Mouse (Mus musculus) E14TG2a.4 (cell line): ENCODE results near the gene Fbxl17.
A peak's percentile ranks its signal among the peaks of the same experiment; 100 is the strongest.

Experiments
- H3K27me3 ChIP-seq: 2 replicates; pipeline ENCODE4 v1.6.1; 2014; ENCODE audit warnings: low read length, control low read depth; ENCODE audit not compliant: insufficient read depth
- H3K36me3 ChIP-seq: 2 replicates; pipeline ENCODE4 v1.6.1; 2014; ENCODE audit warnings: low read length, control low read depth; ENCODE audit not compliant: insufficient read depth
- H3K4me1 ChIP-seq: replicated peaks from 2 replicates; pipeline ENCODE4 v1.6.1; 2014; ENCODE audit warnings: low read depth, low read length, control low read depth
- H3K4me3 ChIP-seq: replicated peaks from 2 replicates; pipeline ENCODE4 v1.5.1; 2014; ENCODE audit warnings: mild to moderate bottlenecking, low read length
- H3K9me3 ChIP-seq: 2 replicates; pipeline ENCODE4 v1.6.1; 2014; ENCODE audit warnings: low read length, control low read depth
- CTCF ChIP-seq: conservative IDR thresholded peaks from 2 replicates; pipeline ENCODE4 v1.5.1; 2014; ENCODE audit warnings: low read length
- NANOG ChIP-seq: IDR thresholded peaks from 2 replicates; pipeline ENCODE4 v1.6.1; 2014; ENCODE audit warnings: borderline replicate concordance, low read length, mixed read lengths
- POU5F1 ChIP-seq: IDR thresholded peaks from 2 replicates; pipeline ENCODE4 v1.6.1; 2014; ENCODE audit warnings: low read length, borderline replicate concordance

The Fbxl17 gene

GRCm38 (mm10) chr17:63185531-63185930 is 314.3 kb downstream of the Fbxl17 start:
- TF ChIP-seq CTCF: no peak
- no peak for TF ChIP-seq NANOG
- TF ChIP-seq POU5F1: no peak
- H3K4me3 ChIP-seq: no peak overlapping the region
- H3K27me3 ChIP-seq: no peaks in the 10 kb centered on the region
- no peaks in the 10 kb centered on the region for H3K9me3 ChIP-seq
- H3K36me3 ChIP-seq: no peaks in the 10 kb centered on the region
- peaks cover 30% of the 10 kb centered on the region for H3K4me1 ChIP-seq

GRCm38 (mm10) chr17:63184844-63185504 is 314.8 kb downstream of the Fbxl17 start:
- Histone ChIP-seq H3K4me1 (peaks cover 30% of the 10 kb centered on the region), H3K9me3 (no peaks in the 10 kb centered on the region), H3K4me3 (no peak overlapping the region), H3K27me3 (no peaks in the 10 kb centered on the region), H3K36me3 (no peaks in the 10 kb centered on the region)
- TF ChIP-seq POU5F1 (no peak), CTCF (no peak)

- H3K36me3 ChIP-seq: no peaks in the 10 kb centered on the region
- H3K9me3 ChIP-seq: no peaks in the 10 kb centered on the region
- peaks cover 41% of the 10 kb centered on the region for H3K4me1 ChIP-seq
- H3K27me3 ChIP-seq: no peaks in the 10 kb centered on the region
- no peak for TF ChIP-seq POU5F1
- TF ChIP-seq CTCF: no peak
- TF ChIP-seq NANOG: no peak
- H3K4me3 ChIP-seq: no peak overlapping the region
These were observed 316.4 kb downstream of the Fbxl17 start for GRCm38 (mm10) chr17:63183431-63183830.

GRCm38 (mm10) chr17:63181661-63182060 is 318.2 kb downstream of the Fbxl17 start:
- no peak for TF ChIP-seq NANOG
- TF ChIP-seq POU5F1: no peak
- no peak for TF ChIP-seq CTCF
- Histone ChIP-seq H3K4me3 (no peak overlapping the region), H3K27me3 (no peaks in the 10 kb centered on the region), H3K4me1 (peaks cover 52% of the 10 kb centered on the region), H3K9me3 (no peaks in the 10 kb centered on the region), H3K36me3 (no peaks in the 10 kb centered on the region)

GRCm38 (mm10) chr17:63180042-63180441 is 319.8 kb downstream of the Fbxl17 start:
- H3K9me3 ChIP-seq: no peaks in the 10 kb centered on the region
- no peak overlapping the region for H3K4me3 ChIP-seq
- H3K27me3 ChIP-seq: no peaks in the 10 kb centered on the region
- H3K36me3 ChIP-seq: no peaks in the 10 kb centered on the region
- peaks cover 56% of the 10 kb centered on the region for H3K4me1 ChIP-seq
- no peak for TF ChIP-seq CTCF
- no peak for TF ChIP-seq POU5F1
- TF ChIP-seq NANOG: no peak

GRCm38 (mm10) chr17:63178331-63178730 is 321.5 kb downstream of the Fbxl17 start:
- Histone ChIP-seq H3K4me3 (no peak overlapping the region), H3K27me3 (no peaks in the 10 kb centered on the region), H3K36me3 (no peaks in the 10 kb centered on the region), H3K4me1 (peaks cover 54% of the 10 kb centered on the region), H3K9me3 (no peaks in the 10 kb centered on the region)
- no peak for TF ChIP-seq CTCF
- no peak for TF ChIP-seq POU5F1
- no peak for TF ChIP-seq NANOG

GRCm38 (mm10) chr17:63176411-63176810 is 323.4 kb downstream of the Fbxl17 start:
- no peaks in the 10 kb centered on the region for H3K9me3 ChIP-seq
- TF ChIP-seq POU5F1 (peak; percentile 87), CTCF (no peak)

GRCm38 (mm10) chr17:63172697-63173096 is 327.1 kb downstream of the Fbxl17 start:
- Histone ChIP-seq H3K36me3 (no peaks in the 10 kb centered on the region), H3K9me3 (no peaks in the 10 kb centered on the region), H3K4me1 (peaks cover 33% of the 10 kb centered on the region), H3K27me3 (no peaks in the 10 kb centered on the region), H3K4me3 (no peak overlapping the region)
- TF ChIP-seq NANOG (no peak), POU5F1 (no peak), CTCF (no peak)

More at GRCm38 (mm10) chr17:63176411-63176810, 323.4 kb downstream of the Fbxl17 start:
- Histone ChIP-seq H3K4me3 (peak overlapping the region; percentile 39), H3K4me1 (peaks cover 45% of the 10 kb centered on the region), H3K36me3 (no peaks in the 10 kb centered on the region), H3K27me3 (no peaks in the 10 kb centered on the region)
